Mouse (Mus musculus) thymus, postnatal 4 days (tissue): Measurements from ENCODE around the gene Eef1akmt3.
"Not testable (repeated sequence)": the region's sequence is repeated elsewhere in the genome, so short reads cannot be mapped to it uniquely, and the experiment has no call there.

ENCODE experiments used
- DNase-seq: peaks from one replicate; pipeline ENCODE4 v3.0.0; 2021

The Eef1akmt3 gene

DNA sequence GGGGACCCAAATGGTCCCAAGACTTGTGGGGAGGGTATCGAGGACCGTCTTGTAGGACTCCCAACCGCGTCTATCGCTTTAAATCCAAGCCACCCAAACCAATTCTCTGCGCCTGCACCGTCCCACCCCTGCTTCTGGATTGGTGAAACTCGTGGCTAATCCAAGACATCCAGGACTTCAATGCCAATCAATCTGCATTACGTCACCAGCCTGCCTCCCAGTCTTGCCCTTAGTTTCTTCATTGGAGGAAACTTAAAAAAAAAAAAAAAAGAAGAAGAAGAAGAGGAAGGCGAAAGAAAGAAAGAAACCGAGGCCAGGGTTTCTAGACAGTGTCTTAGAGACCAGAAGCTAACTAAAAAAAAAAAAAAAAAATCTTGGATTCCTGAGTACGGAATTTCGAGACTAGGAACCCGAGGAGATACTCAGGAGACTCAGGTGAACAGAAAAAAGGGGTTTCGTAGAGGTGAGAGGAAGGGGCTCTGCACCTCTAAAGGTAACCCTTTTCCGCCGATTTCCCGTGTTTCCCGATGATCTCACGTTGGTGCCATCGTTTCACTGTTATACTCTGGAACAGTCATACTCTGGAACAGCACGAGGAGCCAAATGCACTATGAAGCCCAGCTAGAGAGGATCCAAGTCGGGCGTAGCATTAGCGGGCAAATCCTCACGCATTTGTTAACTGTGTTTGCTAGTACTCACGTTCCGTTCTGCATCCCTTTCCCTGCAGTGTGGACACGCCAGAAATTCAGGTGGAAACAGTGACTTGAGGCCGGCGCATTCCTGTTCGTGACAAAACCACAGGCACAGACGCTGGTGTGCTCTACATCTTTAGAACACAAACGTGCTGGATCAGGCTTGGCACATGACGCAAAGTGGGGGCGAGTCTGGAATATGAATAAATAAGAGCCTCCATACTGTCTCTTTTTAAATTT, 29.1 kb upstream of the Eef1akmt3 start, which contains the start of gene Tspan31:
TSS of gene Tspan31 (minus strand) at position 75 of the 932 bp plus-strand sequence.
- peak; percentile 48 for DNase-seq

DNA sequence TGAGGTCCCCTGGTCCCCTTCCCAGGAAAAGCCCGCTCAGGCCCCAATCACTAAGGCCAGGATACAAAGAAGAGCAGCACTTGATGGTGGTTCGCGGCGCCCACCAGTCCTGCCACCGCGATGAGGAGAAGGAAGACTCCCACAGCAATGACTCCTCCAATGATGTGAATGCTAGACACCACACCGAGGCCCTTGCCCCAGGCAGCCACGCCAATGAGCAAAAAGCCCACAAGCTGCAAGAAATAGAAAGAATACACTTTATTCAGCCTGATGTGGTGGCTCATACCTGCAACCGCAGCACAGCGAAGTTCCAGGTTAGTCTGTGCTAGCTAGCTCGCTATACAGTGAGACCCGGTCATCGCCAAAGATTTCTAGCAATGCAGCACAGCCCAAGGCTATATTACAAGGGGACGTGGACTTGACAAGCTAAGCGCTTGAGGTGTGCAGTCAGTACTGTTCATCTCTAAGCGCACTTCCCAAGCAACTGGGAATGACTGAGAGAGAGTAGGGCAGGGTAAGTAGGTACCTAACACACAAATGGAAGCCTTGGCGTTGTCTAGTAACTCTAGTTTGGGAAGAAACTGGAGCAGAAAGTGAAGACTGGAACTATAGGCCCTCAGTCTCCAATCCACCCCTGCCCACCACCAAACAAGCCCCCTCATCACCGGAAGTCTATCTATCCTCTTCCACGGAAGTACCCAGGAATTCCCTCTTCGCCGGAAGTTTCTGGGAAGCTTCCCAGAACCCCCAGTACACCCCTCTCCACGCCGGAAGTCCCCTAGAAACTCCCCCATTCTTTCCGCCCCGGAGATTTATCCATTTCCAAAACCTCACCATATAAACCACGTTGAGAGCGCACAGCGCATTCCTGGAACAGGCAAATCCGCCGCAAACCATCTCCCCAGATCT, 28.2 kb upstream of the Eef1akmt3 start:
- no peak for DNase-seq

DNA sequence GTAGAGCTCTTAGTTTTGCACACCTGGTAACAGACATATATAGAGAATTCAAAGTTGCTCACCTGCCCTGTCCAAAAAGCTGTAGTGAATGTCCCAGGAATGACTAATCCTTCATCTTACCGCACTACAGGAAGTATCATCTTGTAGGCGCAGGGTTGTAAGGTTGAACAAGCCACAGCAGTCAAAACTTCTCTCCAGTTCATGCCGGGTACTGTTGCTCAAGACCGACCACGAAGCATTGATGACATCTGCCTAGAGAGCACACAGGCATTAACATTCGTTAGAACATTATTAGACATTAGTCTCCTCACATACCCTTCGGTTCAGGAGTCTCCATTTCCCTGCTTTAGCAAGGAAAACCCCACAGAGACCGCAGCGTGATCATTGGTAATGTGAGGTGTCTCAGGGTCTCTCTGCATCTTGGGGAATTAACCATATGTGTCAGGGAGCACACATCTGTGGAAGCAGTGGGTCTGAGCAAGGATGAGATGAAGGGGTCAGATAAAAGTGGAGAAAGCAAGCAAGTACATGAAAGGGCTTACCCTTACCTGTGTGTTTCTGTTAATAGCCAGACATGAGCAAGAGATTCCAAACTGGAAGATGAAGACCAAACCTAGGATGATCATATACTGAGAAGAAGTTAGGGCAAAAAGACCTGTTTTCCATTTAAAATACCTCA, 27.2 kb upstream of the Eef1akmt3 start:
- no peak for DNase-seq

DNA sequence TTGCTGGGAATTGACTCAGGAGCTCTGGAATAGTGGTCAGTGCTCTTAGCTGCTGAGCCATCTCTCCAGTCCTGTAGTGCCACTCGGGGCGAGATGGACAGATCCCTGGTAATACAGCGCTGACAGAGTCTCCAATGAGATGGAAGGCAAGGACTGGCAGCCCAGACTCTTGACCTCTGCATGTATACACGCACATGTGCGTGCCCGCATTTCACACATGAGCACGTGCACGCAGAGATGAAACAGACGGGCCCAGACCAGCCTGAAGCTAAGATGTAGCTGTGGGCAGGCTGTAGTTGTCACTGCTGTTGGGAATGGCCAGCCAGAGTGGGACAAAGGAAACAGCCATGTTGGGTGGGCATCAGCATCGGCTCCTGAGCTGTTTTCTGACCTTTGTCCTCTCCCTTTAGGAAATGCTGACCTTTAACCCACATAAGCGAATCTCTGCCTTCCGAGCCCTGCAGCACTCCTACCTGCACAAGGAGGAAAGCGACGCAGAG, 25.3 kb upstream of the Eef1akmt3 start:
- no peak for DNase-seq

DNA sequence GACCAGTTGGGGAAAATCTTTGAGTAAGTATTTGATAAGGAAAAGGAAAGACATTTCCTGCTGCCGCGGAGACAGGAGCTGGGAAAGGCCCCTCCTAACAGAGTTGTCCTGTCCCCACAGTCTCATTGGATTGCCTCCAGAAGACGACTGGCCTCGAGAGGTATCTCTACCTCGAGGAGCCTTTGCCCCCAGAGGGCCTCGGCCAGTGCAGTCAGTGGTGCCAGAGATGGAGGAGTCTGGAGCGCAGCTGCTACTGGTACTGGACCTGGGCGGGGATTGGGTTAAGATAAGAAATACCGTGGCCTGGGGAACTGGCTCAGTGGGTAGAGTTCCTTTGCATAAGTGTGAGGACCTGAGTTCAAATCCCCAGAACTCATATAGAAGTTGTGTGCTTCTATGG, 24.7 kb upstream of the Eef1akmt3 start:
- DNase-seq, result no peak

DNA sequence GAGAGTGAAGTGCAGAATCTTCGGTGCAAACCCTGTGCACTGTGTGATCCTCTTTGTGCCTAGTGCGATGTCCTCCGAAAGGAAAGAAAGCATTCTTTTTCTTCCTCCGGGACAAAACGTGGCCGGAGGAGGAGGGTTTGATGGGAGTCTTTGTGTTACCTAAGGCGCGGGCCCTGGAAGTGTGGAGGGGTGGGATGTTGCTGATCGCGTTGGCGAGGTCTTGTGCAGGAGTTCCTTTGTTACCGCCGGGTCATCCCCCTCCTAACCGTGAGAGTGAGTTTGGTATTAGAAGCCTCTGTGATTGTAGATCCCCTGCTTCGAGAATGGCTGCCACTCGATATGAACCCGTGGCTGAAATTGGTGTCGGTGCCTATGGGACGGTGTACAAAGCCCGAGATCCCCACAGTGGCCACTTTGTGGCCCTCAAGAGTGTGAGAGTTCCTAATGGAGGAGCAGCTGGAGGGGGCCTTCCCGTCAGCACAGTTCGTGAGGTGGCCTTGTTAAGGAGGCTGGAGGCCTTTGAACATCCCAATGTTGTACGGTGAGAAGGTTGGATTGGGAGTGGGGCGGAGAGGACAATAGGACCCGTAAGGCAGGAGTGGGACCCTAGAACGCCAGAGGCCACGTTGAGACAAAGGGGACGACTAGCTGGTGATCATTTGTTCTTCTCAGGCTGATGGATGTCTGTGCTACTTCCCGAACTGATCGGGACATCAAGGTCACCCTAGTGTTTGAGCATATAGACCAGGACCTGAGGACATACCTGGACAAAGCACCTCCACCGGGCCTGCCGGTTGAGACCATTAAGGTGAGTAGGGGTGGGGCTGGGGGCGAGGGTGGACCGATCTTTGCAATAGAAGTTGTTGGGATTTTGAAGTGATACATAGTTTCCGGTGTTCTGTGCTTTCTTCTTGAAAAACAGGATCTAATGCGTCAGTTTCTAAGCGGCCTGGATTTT, 22.9 kb upstream of the Eef1akmt3 start:
- no peak for DNase-seq

DNA sequence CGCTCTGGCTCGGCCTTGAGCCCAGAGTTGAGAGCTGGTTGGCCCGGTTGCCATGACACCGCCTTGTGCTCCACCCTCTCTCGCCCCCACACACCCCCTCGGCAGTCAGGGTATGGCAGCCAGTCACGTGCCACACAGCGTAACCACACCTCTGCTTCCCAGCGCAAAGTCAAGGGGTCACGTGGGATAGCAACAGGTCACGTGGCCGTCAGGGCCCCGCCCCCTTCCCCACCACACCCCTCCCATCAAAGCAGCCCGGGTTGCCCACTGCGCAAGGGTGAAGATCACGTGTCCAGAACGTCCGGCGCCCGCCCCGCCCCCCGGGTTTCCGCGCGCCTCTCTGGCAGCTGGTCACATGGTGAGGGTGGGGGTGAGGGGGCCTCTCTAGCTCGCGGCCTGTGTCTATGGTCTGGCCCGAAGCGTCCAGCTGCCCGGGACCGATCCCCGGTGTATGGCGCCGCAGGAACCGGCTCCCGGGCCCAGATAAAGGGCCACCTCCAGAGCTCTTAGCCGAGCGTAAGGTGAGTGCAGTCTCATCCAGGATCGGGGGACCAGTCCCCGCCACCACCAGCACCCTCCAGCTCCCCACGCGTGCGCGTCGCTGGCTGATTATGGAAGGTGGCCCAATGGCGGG, 22.0 kb upstream of the Eef1akmt3 start, which contains the start of gene Cdk4:
TSS of gene Cdk4 (plus strand) at position 296 of the 634 bp plus-strand sequence.
- peak; percentile 96 for DNase-seq

DNA sequence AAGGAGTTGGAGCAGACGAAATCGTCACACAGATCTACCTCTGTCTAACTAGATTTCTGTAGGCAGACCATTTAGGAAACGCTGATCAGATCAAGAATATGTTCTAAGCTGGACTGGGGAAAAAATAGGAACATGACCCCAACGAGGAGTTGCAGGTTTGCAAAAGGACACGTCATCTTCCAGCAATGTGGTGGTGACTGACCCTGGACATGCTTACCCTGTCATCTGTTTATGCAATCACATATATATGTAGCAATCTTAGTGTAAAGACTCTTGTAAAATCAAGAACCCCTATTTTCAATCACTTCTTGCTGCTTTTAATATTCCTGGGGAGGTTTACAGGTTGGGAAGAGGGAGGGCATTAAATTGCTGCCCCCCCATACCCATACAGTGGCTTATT, 21.2 kb upstream of the Eef1akmt3 start:
- no peak for DNase-seq

DNA sequence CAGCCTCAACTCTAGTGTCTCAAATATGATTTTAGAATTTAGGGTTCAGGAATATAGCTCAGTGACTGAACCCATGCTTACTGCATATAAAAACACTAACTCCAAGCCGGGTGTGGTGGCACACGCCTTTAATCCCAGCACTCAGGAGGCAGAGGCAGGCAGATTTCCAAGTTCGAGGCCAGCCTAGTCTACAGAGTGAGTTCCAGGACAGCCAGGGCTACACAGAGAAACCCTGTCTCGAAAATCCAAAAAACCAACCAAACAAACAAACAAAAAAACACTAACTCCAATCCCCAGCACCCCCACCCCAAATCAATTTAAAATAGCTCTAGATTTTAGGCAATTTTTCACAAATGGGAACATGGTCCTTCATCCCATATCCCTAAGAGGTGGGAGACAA, 20.8 kb upstream of the Eef1akmt3 start:
- not testable (repeated sequence) for DNase-seq

DNA sequence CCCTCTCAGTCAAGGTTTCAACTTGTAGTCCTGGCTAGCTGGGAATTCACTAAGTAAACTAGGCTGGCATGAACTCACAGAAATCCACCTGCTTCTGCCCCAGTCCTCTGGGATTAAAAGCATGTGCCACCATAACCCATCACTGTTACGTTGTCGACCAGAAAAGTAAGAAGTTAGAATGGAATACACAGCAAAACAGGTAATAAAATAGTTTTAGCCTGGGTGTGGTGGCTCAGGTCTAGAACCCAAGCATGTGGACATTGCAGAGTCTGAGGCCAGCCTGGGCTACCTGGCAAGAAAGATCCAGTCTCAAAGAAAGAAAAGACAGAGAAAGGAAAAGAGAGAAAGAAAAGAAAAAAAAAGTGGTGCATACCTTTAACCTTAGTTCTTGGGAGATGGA, 20.2 kb upstream of the Eef1akmt3 start:
- no peak for DNase-seq

DNA sequence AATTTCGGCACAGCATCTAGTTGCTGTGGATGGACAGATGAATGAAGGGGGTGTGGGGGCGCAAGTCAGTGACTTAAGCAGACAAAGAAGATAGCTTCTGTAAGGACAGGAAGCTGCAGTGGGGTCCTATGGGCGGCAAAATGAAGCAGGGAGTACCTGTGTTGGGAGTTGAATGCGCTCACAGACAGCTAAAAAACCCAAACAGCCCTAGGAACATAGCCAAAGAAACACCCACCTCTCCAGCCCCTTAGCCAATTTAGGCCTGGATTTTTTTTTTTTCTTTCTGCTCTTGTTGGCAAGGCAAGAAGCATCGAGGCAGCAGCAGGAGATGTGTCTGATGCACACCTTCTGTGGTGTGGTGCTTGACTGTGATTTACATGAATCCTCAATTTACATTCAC, 19.8 kb upstream of the Eef1akmt3 start:
- DNase-seq, result no peak

DNA sequence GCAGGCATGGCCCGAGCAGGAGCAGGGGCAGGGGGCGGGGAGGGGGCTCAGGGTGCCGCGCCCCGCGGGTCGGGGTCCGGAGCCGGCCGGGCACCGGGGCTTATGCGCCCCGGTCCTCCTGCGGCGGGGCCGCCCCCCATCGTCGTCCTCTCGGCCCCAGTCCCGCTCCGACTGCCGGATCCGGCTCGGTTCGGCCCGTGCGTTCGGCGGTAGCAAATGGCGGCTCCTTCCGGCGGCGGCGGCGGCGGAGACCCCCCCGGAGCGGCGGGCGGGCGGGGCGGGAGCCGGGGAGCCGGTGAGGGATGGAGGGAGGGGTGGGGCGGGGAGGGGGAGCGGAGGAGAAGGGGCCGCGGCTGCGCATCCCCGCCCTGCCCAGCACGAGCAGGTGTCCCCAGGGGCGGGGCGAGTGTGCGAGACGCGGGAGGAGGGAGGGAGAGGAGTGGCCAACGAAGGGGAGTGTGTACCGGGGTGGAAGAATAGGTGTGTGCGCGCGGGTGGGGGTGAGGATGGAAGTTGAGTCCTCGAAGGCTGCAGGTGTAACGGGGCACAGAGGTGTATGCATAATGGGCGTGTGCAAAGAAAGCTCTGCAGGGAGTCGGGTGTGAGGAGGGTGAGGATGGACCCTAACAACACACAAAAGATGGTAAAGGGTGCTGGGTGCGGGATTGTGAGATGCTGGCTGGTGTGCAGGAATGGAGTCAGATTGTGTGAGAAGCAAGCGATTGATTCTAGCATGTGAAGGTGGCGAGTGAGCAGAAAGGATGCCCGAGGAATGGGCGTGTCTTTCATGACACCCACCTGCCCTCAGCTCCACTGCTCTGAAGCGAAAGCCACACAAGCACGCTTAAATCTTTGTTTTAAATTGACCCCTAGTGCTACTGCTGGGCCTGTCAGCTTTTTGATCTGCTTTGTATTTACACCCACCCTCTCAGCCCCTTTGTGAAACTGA, 18.9 kb upstream of the Eef1akmt3 start, which contains the start of gene March9:
TSS of gene March9 (minus strand) at position 217 of the 949 bp plus-strand sequence.
- peak; percentile 84 for DNase-seq

DNA sequence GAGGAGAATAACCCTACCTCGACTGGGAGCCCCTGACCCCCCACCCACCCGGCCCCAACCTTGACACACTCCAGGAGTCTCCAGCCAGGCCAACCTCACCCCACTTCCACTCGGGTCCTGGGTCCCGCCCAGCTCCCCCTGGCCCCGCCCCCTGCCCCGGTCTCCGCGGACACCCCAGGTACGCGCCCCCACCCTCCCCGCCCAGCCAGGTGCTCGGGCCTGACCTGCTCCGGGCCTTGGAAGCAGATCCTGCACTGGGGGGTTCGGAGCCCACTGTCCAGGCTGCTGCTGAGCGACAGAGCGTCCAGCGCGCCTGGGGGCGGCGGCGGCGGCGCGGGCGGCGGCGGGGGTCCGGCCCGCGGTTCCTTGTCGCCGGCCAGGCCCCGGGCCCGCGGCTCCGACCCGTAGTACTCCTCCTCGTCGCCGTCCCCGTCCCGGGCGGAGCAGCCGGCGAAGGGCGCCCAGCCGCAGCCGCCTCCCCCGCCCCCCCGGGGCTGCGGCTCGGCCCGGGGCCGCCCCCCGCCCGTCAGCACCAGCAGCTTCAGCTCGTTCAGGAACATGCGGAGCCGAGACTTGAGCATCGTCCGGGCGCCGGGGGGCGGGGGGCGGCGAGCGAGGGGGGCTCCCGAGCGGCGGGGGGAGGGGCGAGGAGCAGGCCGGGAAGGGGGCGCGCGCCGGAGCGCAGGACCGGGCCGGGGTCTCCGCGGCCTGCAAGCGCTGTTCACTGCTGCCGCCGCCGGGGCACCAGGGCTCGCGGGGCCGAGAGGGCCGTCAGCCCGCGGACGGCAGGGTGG, 18.1 kb upstream of the Eef1akmt3 start:
- DNase-seq, result peak; percentile 62

DNA sequence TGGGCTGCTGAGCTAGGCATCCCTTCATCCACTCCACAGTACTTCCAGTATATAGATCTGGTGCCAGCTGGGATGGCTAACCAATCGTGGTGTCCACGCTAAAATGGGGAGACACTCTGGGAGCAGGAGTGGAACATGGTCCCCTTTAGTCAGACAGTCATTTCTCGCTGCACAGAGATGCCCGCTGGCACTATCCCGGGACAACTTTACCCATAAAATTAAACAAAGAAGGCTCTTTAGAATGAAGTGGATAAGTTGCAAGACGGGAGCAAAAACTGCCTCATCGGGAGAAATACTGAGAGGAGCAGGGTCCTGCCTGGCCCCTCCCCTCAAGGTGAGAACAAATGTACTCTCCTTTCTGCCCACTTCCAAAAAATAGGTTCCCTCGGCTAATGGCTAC, 17.4 kb upstream of the Eef1akmt3 start:
- DNase-seq, result no peak

DNA sequence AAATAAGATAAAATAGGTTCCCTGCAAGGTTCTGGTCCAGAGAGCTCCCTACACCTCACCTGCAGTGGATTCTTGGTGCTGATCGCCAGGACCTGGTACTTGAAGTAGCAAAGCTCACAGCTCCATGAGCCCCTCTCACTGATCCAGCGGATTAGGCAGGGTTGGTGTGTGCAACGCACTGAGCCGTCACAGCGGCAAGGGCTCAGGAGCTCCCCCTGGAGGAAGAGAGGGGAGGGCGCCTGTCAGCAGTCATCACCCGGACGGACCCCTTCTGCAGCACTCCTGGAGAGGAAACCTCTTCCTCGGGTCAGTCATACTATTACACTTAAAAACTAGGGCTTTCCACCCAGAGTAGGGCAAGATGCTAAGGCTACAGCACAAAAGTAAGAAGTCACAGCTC, 16.8 kb upstream of the Eef1akmt3 start:
- DNase-seq, result peak; percentile 90

DNA sequence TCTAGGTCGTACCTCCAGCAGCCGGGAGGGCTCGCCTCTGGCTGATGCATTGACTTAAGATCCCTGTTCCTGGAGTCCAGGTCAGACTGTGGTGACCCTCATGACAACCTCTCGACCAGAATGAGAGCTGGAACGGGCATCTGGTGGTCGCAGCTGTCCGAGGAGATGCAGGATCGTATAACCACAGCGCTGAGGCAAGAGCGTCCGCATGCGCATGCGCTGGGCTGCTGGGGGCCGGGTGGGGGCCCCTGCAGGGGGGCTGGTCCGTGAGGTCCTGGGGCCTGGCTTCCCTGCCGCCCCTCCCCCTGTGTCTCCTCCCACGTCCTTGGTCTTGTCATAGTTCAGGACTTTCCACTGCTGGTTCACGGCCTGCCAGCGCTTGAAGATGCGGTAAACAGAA, 15.2 kb upstream of the Eef1akmt3 start:
- DNase-seq, result no peak

DNA sequence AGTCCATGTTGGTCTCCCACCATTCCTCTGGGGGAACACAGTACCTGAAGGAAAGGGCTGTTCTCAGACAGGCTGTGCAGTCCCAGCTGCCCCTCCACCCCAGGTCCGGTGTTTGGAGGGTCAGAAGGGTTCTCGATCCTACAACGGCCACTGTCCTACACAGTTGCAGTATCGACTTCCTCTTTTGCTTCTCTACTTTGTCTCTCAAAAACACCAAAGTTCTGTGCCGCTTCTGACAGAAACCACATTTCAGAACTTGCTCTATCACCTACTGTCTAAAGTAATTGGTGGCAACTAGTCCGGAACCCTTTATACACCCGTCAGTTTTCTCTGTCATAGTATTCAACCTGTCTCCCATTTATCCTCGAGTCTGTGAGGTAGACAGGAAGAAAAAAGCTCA, 14.1 kb upstream of the Eef1akmt3 start:
- no peak for DNase-seq

DNA sequence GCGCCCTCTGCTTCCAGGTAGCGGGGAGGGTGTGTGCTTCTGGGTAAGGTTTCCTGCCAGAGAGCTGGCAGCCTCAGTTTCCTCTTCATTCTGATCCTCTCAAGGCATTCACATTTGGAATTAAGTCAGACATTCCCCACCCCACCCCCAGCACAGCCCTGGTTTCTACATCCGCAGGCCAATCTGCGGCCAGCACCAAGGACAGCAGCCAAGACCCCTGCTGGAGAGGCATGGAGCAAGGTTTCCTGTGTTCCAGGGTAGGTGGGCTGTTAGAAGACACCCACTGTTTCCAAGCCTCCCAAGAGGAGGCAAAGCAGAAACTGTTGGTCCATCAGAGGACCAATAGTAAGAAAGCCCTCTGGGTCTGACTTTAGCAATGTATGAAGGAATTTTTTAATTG, 13.3 kb upstream of the Eef1akmt3 start:
- DNase-seq, result peak; percentile 50

DNA sequence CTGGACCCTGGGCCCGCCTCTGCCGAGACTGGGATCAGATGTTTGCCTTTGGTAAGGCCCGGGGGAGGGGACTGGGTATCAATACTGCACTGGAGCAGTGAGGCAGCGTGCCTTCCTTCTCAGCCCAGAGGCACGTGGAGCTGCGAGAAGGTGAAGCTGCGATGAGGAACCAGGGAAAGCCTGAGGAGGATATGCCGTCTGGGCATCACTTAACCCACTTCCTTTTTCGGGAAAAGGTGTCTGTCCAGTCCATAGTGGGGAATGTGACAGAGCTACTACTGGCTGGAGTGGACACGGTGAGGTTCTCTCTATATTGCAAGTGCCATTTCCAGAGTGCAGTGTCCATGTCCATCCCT, 8.8 kb upstream of the Eef1akmt3 start:
- no peak for DNase-seq
